Mouse (Mus musculus) thymus, postnatal 36 days (tissue): ENCODE measurements around the gene Cenpa.
"Not testable (repeated sequence)": the region's sequence is repeated elsewhere in the genome, so short reads cannot be mapped to it uniquely, and the experiment has no call there.

Experiments used
- DNase-seq, 2 experiments: peaks; one replicate each; pipeline ENCODE4 v3.0.0; 2022; ENCODE audit warnings: mixed read lengths in 2 of 2

The Cenpa gene

DNA sequence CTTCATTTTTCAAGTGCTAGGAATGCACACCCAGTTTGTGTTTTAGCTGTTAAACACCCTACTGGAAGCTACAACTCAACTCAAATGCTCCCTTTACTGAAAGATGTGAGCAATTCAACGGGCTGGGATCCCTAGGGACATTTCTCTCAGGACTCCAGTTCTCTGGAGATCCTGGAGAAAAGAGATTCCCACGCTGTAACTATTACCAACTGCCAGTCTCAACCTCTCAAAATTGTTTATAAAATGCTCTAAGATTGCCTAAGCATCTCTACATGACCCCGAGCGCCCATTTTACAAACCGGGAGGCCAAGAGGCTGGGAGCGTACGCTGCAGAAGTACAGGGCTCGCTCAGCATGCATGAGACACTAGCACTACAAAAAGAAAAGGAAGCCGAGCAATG is 19.2 kb upstream of the Cenpa start:
- DNase-seq, result no peak

GRCm38 (mm10) chr5:30647815-30648560 is 18.6 kb upstream of the Cenpa start, which contains the start of gene Slc35f6:
Slc35f6 (plus strand) TSS chr5:30647933.
- peak; percentile 93 to 94 for DNase-seq

DNA sequence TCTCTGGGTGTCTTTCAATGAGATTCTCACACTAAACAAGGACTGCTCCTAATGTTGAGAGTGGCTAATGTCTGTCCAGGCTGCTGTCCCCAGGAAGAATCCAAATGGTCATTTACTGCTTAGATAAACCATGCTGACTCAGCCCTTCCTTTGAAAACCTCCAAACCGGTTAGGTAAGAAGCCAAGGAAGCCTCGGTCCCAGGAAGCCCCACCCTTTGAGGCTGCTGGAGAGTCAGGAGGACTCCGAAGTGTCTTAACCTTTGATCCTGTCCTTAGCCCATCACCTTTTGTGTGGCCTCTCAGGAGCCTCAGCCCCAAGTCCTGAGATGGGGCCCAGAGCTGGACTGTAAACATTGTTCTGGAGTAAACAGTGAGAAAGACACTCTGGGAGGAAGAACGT is 17.0 kb upstream of the Cenpa start:
- no peak for DNase-seq

DNA sequence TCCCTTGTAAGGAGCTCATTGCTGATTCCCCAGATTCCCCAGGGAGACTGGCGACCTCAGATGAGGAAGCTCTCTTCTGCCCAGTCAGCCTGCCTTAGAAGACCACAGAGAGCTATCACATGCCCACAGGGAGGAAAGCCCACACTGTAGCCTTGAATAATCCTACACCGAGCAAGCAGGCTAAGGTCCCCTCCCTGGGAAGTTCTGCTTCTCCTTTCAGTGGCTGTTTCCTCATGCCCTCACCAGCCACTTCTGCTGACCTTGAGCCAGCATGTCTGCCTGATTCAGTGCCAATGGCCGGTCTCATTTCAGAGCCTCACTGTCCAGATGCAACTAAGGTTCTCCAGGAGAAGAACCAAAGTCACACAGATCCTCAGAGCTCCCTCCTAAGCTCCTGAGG is 15.8 kb upstream of the Cenpa start:
- DNase-seq, result no peak

- DNase-seq, result no peak
Observed at GRCm38 (mm10) chr5:30651554-30651953, 15.0 kb upstream of the Cenpa start.

DNA sequence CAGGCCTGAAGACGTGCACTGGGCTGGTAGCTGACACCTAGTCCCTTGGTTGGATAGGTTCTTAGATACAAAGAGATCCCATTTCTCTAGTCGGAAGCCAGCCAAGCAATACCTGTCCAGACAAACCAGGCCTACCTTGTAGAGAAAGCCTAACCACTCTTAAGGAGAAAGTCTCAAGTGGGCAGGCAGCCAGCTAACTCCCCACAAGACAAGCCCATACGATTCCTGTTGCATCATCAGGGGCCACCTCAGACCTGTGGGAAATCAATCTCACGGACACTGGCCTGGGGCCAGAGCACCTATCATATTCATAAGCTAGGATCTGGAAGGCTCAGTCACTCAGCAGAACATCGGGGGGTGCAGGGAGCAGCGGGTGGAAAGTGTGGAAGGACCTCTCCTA is 13.3 kb upstream of the Cenpa start:
- DNase-seq, result no peak

DNA sequence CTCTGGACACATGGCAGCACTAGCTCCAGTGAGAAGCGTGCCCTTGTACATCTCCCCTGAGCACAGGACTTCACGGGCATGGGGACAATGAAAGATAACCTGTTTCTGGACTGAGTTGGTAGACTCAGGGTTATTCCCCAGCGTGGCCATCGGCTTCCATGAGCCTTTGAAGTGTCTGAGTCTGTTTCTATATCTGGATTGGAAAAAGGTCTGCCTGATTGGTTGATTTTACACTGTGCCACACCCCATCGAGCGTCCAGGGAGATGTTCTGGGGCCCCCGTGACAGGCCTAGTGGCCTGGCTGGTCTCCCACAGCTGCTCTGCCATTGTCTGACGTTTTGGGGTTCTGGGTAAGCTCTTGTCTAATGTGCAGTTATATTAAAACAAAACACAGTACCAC is 11.5 kb upstream of the Cenpa start:
- no peak for DNase-seq

DNA sequence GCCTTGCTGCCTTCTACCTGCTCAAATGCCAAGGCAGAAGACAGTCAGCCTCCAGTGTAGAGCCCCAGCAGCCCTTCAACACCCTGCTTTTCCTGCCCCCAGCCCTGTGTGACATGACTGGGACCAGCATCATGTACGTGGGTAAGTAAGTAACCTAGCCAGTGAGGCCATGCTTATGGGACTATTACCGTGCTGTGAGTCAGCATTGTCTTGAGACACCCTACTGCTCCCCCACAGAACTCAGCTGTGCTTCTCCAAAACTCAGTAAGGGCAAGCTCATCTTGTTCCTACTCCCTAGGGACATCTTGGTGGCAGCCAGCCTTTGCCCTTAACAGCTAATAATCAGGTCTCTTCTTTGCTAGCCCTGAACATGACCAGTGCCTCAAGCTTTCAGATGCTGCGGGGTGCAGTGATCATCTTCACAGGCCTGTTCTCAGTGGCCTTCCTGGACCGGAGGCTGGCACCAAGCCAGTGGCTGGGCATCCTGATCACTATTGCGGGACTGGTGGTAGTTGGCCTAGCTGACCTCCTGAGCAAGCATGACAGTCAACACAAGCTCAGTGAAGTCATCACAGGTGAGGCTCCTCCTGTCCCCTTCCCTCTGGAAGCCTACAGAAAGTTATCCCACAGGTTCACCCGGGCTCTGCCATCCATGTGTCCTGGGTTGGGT is 10.9 kb upstream of the Cenpa start:
- DNase-seq, result no peak

GRCm38 (mm10) chr5:30659042-30659441 is 7.5 kb upstream of the Cenpa start:
- no peak for DNase-seq

DNA sequence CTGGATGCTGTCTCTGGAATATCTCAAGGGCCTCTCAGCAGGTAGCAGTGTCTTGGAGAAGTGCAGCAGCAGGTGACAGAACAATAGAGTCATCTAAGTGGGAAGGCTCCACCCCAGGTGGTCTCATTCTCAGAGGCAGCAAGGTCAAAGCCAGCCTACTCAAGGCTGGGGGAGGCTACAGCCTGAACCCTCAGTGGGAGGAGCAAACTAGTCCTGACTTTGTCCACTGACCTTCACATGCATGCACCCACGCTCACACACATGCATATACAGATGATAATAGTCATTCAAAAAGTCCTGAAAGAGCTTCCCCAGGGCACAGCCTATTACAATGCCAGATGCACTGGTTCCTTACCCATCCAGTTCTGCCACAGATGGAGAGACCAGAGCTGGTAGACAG is 6.3 kb upstream of the Cenpa start:
- no peak for DNase-seq

- DNase-seq, result no peak
Observed at GRCm38 (mm10) chr5:30660813-30661212, 5.8 kb upstream of the Cenpa start.

DNA sequence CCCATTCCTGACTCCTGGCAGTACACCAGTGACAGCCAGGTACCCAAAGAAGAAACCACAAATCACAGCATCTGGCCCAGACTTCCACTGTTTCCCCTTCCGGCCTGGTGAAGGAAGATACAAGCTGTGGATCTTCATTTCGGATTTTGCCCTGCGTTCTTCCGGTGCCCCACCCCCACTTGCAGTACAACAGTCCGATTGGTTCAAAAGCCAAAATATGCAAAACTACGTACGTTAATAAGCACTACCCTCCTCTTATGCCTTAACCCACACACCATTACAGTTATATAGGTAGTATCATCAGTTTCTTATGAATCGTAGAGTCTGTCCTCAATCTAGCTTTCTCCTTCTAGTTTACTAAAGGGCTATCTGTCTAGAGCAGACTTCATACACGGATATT is 1.2 kb upstream of the Cenpa start:
- no peak for DNase-seq

GRCm38 (mm10) chr5:30665968-30666367 is 609 bp upstream of the Cenpa start:
- no peak for DNase-seq

DNA sequence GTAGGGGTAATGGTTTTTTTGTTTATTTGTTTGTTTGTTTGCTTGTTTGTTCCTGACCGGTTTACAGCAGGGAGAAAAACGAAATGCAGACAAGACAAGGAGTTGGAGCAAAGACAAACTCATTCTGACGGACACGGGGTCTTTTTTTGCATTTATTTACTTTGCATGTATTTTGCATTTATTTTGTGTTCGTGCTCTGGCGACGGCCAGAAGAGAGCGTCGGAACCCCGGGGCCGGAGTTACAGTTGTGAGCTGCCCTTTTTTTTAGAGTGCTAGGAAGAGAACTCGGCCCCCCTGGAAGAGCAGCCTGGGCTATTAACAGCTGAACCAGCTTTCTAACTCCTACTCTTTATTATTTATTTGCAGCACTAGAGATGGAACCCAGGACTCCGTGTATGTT is 638 bp downstream of the Cenpa start:
- no peak for DNase-seq

DNA sequence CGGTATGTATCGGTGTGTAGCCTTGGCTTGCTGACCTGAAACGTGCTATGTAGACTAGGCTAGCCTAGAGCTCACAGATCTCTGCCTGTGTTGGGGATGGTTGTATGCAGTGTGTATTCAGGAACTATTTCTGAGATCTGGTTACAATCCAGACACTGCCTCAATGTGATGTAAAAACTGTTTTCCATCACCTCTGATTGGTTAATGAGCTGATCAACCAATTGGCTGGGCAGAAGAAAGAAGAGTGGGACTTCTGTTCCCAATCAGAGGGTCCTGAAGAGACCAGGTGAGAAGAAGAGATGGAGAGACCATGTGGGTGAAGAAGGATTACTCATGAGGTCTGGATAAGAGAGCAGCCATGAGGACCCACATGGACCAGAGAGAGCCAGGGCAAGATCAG is 1.1 kb downstream of the Cenpa start:
- no peak for DNase-seq

DNA sequence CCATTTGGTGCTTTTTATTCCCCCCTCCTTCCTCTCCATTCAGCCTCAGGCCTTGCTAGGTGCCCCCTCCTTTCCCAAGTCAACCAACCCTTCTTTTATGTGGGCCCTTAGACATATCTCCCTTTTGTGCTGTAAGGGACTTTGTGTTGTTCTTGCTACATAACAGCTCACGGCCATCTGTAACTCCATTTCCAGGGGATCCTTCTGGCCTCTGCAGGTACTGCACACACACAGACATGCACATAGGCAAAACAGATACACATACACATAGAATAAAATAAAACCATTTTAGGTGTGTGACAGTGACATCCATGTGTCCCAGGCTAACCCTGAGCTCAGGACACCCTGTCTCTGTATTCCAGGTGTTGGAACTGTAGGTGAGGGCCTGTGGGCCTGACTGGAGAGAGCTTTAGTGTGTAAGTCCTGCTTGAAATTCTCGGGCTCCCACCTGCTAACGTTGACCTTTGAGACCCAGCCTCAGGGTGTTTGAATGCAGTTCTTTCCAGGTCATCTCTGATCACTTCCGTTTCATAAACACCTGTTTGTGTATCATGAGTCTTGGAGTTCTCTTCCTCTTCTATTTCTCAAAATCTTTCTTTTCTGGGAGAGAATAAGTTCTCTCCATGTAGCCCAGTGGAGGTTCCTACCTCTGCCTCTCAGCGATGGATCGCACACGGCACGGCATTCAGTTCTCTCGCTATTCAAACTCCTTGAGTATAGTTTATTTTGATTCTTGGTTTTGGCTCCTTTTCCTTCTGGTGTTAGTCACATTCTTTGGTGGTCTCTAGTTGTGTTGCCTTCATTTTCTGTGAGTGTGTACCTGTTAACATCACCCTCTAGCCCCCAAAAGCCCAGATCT is 2.3 kb downstream of the Cenpa start:
- no peak for DNase-seq

DNA sequence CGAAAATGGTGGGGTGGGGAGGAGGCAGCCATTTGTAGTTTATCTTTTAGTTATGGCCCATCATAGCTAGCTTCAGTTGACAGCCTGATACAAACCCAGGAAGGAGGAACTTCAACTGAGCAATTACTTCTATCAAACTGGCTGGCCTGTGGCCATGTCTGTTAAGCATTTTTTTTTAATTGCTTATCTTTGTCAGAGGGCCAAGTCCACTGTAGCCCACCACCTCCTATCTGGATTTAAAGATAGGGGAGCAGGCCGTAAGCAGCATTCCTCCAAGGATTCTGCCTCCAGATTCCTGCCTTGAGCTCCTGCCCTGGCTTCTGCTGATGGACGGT is 2.9 kb downstream of the Cenpa start:
- no peak for DNase-seq

DNA sequence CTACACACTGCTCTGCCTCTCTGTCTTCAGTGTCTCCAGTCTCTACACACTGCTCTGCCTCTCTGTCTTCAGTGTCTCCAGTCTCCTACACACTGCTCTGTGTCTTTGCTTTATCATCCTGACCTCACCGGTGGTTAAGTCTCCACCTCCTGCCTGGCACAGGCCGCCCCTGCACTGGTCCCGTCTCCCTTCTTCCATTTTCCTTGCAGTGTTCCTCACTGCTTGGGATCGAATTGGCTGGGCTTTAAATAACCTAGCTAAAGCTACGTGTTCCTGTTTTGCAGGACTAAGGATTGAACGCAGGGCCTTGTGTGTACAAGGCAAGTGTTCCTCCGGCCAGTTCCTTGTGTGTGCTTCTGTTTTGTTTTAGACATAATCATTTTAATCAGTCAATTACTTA is 3.5 kb downstream of the Cenpa start:
- no peak for DNase-seq

DNA sequence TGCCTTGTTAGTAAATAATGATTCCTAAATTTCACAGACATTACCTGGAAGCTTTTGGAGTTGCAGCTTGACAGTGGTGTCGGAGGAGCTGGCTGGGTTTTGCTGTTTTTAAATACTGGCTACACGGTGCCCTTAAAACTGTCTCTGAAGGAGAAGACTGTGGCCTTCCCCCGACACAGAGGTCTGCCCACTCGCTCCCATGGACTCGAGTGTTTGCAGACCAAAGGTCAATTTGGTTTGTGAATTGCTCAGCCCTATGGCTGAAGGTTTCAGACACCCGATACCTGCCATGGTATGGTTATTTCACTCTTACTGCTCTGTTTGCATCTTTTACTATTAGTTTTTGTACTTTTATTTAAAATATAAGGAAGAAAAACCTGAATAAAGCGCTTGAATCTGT is 7.4 kb downstream of the Cenpa start:
- no peak for DNase-seq

DNA sequence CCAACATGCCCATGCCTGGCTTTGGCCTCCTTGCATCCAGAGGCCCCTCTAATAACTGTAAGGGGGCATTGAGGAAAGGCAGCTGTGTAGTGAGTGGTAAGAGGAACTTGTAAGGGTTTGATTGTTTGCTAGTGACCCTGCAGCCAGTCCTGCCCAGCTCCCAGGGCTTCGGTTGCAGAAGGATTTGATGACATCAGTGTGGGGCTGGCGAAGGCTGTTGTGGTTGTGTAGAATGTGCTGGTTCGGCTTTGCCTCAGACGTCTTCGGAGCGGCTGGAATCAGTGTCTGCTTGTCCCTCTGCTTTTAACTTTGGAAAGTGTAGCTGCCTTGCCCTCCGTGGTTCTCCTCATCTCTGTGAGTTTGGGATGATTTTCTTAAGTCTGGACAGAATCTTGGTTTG is 10.2 kb downstream of the Cenpa start:
- DNase-seq, result no peak

- DNase-seq, result not testable (repeated sequence)
Observed at GRCm38 (mm10) chr5:30678069-30678468, 11.5 kb downstream of the Cenpa start.

- no peak for DNase-seq
Observed at GRCm38 (mm10) chr5:30678722-30679296, 12.2 kb downstream of the Cenpa start.

DNA sequence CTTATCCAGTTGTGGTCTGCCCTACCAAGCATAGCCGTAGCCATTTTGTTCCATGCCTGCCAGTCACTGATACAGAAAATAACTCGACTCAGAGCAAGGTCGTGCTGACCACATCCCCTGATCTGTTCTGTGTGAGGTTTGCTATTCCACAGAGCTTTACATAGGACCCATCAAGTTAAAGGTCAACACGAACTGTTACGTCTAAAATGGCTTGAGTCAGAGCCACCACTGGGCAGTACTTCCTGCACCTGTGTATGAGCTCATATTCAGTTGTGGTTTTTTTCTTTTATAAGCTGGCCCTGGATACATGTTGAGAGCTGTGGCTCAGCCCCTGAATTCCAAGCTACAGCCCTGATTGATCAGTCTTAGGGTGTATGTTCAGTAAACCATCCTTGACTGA is 13.0 kb downstream of the Cenpa start:
- no peak for DNase-seq

DNA sequence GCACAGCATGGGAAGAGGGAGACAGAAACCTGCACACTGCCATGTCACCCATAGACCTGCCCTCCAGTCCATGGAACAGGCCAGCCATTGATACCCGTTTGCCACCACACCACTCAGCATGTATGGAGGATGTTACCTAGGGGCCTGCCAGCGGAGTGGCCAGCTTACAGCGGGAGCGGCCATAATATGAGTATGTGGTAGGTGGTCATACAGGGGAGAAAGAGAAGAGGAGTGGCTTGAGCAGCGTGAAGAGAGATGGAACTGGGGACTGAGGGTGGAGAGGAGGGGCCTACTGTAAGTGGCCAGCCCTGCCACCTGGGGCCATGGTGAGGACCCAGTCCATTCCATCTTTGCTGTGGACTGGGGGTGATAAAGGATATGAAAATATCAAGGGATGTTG is 15.4 kb downstream of the Cenpa start:
- DNase-seq, result no peak
